Mouse (Mus musculus) neural tube, embryonic 15.5 days (tissue): Measurements from ENCODE around the gene Utp6. TPM values are rescaled to one million over a fixed set of nuclear protein-coding genes. Genes with fewer than 3 reads are reported as not detected.

Experiments
- ATAC-seq: fragments of 200-750 bp; cut with Nextera tagmentation; 2 replicates; pipeline ENCODE4 v1.8.0; 2017; ENCODE audit warnings: mild to moderate bottlenecking, moderate TSS enrichment, moderate library complexity; ENCODE audit not compliant: low FRiP score
- H3K27ac ChIP-seq: fragments of 300-500 bp; sonication (generic); replicated peaks from 2 replicates; pipeline ENCODE4 v1.5.1; 2015; ENCODE audit warnings: mild to moderate bottlenecking, inconsistent platforms
- H3K27me3 ChIP-seq: fragments of 300-500 bp; sonication (generic); replicated peaks from 2 replicates; pipeline ENCODE4 v1.6.1; 2015; ENCODE audit warnings: inconsistent platforms
- H3K36me3 ChIP-seq: fragments of 300-500 bp; sonication (generic); 2 replicates; pipeline ENCODE4 v1.6.1; 2015; ENCODE audit warnings: inconsistent platforms
- H3K4me1 ChIP-seq: fragments of 300-500 bp; sonication (generic); 2 replicates; pipeline ENCODE4 v1.6.1; 2015; ENCODE audit warnings: inconsistent platforms
- H3K4me2 ChIP-seq: fragments of 300-500 bp; sonication (generic); 2 replicates; pipeline ENCODE4 v1.6.1; 2015; ENCODE audit warnings: inconsistent platforms, mild to moderate bottlenecking, moderate library complexity
- H3K4me3 ChIP-seq: fragments of 300-500 bp; sonication (generic); replicated peaks from 2 replicates; pipeline ENCODE4 v1.5.1; 2015; ENCODE audit warnings: mild to moderate bottlenecking, inconsistent platforms
- H3K9ac ChIP-seq: fragments of 300-500 bp; sonication (generic); replicated peaks from 2 replicates; pipeline ENCODE4 v1.6.1; 2015; ENCODE audit warnings: mild to moderate bottlenecking, inconsistent platforms
- H3K9me3 ChIP-seq: fragments of 300-500 bp; sonication (generic); replicated peaks from 2 replicates; pipeline ENCODE4 v1.6.1; 2016; ENCODE audit warnings: inconsistent platforms
- WGBS: fragments of 180-500 bp; shearing (Covaris S2); methylation state at CpG from one replicate; pipeline ENCODE4 v1.1.7; 2015; ENCODE audit warnings: mixed read lengths; 5-methylcytosine and 5-hydroxymethylcytosine counted together
- polyA plus RNA-seq: library from polyadenylated mRNA; unstranded; fragments of >200 nt; fragmentation: Nextera tagmentation; extraction: Ambion mirVana; gene quantifications from 2 replicates; pipeline ENCODE4 v1.2.1, GENCODE M21; 2015

Gene Utp6
- polyA plus RNA-seq, 1 experiment from 2014 or later: 35.3 TPM

- Histone ChIP-seq H3K27ac (no peak overlapping the region), H3K4me1 (no peaks in the 10 kb centered on the region), H3K27me3 (no peaks in the 10 kb centered on the region), H3K36me3 (no peaks in the 10 kb centered on the region), H3K9me3 (no peaks in the 10 kb centered on the region), H3K4me3 (no peak overlapping the region), H3K4me2 (no peak overlapping the region), H3K9ac (no peak overlapping the region)
- WGBS: 84% methylated on average over 6 of the region's 6 CpGs
- ATAC-seq: no peak
These were observed 59.2 kb downstream of the Utp6 start for GRCm38 (mm10) chr11:79902881-79903481.

- Histone ChIP-seq H3K4me3 (no peak overlapping the region), H3K9ac (no peak overlapping the region), H3K36me3 (no peaks in the 10 kb centered on the region), H3K27me3 (no peaks in the 10 kb centered on the region), H3K9me3 (no peaks in the 10 kb centered on the region), H3K4me1 (no peaks in the 10 kb centered on the region), H3K27ac (no peak overlapping the region), H3K4me2 (no peak overlapping the region)
- no peak for ATAC-seq
- WGBS: 92% methylated on average over 6 of the region's 6 CpGs
These were observed 61.0 kb downstream of the Utp6 start for GRCm38 (mm10) chr11:79901146-79901545.

- Histone ChIP-seq H3K27ac (no peak overlapping the region), H3K36me3 (no peaks in the 10 kb centered on the region), H3K4me1 (no peaks in the 10 kb centered on the region), H3K27me3 (no peaks in the 10 kb centered on the region), H3K9ac (no peak overlapping the region), H3K4me2 (no peak overlapping the region), H3K4me3 (no peak overlapping the region), H3K9me3 (no peaks in the 10 kb centered on the region)
- ATAC-seq: no peak
- 91% methylated on average over 6 of the region's 6 CpGs for WGBS
These were observed 69.9 kb downstream of the Utp6 start for GRCm38 (mm10) chr11:79892259-79892658.

- no peak overlapping the region for H3K4me2 ChIP-seq
- H3K36me3 ChIP-seq: no peaks in the 10 kb centered on the region
- no peaks in the 10 kb centered on the region for H3K27me3 ChIP-seq
- no peak overlapping the region for H3K9ac ChIP-seq
- ATAC-seq: no peak
- no peak overlapping the region for H3K4me3 ChIP-seq
- 95% methylated on average over 2 of the region's 2 CpGs for WGBS
- H3K9me3 ChIP-seq: no peaks in the 10 kb centered on the region
- H3K4me1 ChIP-seq: no peaks in the 10 kb centered on the region
- no peak overlapping the region for H3K27ac ChIP-seq
These were observed 71.4 kb downstream of the Utp6 start for GRCm38 (mm10) chr11:79890822-79891221.

GRCm38 (mm10) chr11:79886961-79887360, 75.2 kb downstream of the Utp6 start:
- no peaks in the 10 kb centered on the region for H3K36me3 ChIP-seq
- no peaks in the 10 kb centered on the region for H3K27me3 ChIP-seq
- H3K9me3 ChIP-seq: no peaks in the 10 kb centered on the region
- no peak overlapping the region for H3K4me3 ChIP-seq
- no peak overlapping the region for H3K4me2 ChIP-seq
- no peaks in the 10 kb centered on the region for H3K4me1 ChIP-seq
- no peak for ATAC-seq
- WGBS: 85% methylated on average over 1 of the region's 1 CpGs
- H3K27ac ChIP-seq: no peak overlapping the region
- no peak overlapping the region for H3K9ac ChIP-seq

- 96% methylated on average over 1 of the region's 1 CpGs for WGBS
- Histone ChIP-seq H3K36me3 (no peaks in the 10 kb centered on the region), H3K27ac (no peak overlapping the region), H3K9ac (no peak overlapping the region), H3K27me3 (no peaks in the 10 kb centered on the region), H3K4me1 (no peaks in the 10 kb centered on the region), H3K9me3 (no peaks in the 10 kb centered on the region), H3K4me3 (no peak overlapping the region), H3K4me2 (no peak overlapping the region)
- no peak for ATAC-seq
These were observed 75.8 kb downstream of the Utp6 start for GRCm38 (mm10) chr11:79886395-79886794.

- Histone ChIP-seq H3K9me3 (no peaks in the 10 kb centered on the region), H3K27ac (no peak overlapping the region), H3K4me3 (no peak overlapping the region), H3K4me1 (no peaks in the 10 kb centered on the region), H3K9ac (no peak overlapping the region), H3K36me3 (no peaks in the 10 kb centered on the region), H3K27me3 (no peaks in the 10 kb centered on the region), H3K4me2 (no peak overlapping the region)
- no peak for ATAC-seq
- 90% methylated on average over 13 of the region's 13 CpGs for WGBS
These were observed 76.3 kb downstream of the Utp6 start for GRCm38 (mm10) chr11:79885713-79886393.

- H3K9ac ChIP-seq: no peak overlapping the region
- no peaks in the 10 kb centered on the region for H3K4me1 ChIP-seq
- H3K27me3 ChIP-seq: no peaks in the 10 kb centered on the region
- 84% methylated on average over 6 of the region's 6 CpGs for WGBS
- no peak overlapping the region for H3K27ac ChIP-seq
- no peak overlapping the region for H3K4me2 ChIP-seq
- H3K9me3 ChIP-seq: no peaks in the 10 kb centered on the region
- H3K4me3 ChIP-seq: no peak overlapping the region
- no peak for ATAC-seq
- H3K36me3 ChIP-seq: no peaks in the 10 kb centered on the region
These were observed 77.4 kb downstream of the Utp6 start for GRCm38 (mm10) chr11:79884784-79885183.

Other genes with a start within 250 kb of the Utp6 start
- gene Suz12, start 30.7 kb upstream of the Utp6 start, polyA plus RNA-seq: 11.1 and 13.8 TPM in 2 replicates
- 14.3 and 27.7 TPM in 2 replicates for gene Crlf3, start 118.6 kb upstream of the Utp6 start, polyA plus RNA-seq
- 3.5 and 6.2 TPM in 2 replicates for gene Atad5, start 127.0 kb upstream of the Utp6 start, polyA plus RNA-seq
- gene Tefm, start 179.8 kb upstream of the Utp6 start, polyA plus RNA-seq: 21.9 and 26.3 TPM in 2 replicates
- gene Adap2, start 191.7 kb upstream of the Utp6 start, polyA plus RNA-seq: 3.4 and 4.1 TPM in 2 replicates
- gene Rnf135, start 221.5 kb upstream of the Utp6 start, polyA plus RNA-seq: 2.9 and 6.2 TPM in 2 replicates
- gene Rhot1, start 246.6 kb upstream of the Utp6 start, polyA plus RNA-seq: 70.2 and 72.9 TPM in 2 replicates